Mouse (Mus musculus) lung, adult 18-20 months (tissue): Measurements from ENCODE around the gene Hoxc4.

Experiments used
- DNase-seq, 2 experiments: peaks; one replicate each; pipeline ENCODE4 v3.0.0; 2022; ENCODE audit warnings: mixed read lengths in 2 of 2

Hoxc4 gene

GRCm38 (mm10) chr15:103042209-103042608 lies 23.5 kb downstream of the Hoxc4 start:
- DNase-seq = no peak

- DNase-seq = no peak
Measured at GRCm38 (mm10) chr15:103051670-103052069, 32.9 kb downstream of the Hoxc4 start.

- DNase-seq = no peak
Measured at GRCm38 (mm10) chr15:103053210-103053609, 34.5 kb downstream of the Hoxc4 start.

- DNase-seq = no peak
Measured at GRCm38 (mm10) chr15:103056396-103056795, 37.7 kb downstream of the Hoxc4 start.

- DNase-seq = no peak
Measured at GRCm38 (mm10) chr15:103058715-103059114, 40.0 kb downstream of the Hoxc4 start.

GRCm38 (mm10) chr15:103059393-103059992 lies 40.8 kb downstream of the Hoxc4 start:
- DNase-seq = no peak

GRCm38 (mm10) chr15:103060021-103060340 lies 41.2 kb downstream of the Hoxc4 start:
- no peak for DNase-seq

- no peak for DNase-seq
Measured at GRCm38 (mm10) chr15:103060341-103061130, 41.8 kb downstream of the Hoxc4 start.

GRCm38 (mm10) chr15:103061131-103061825 lies 42.5 kb downstream of the Hoxc4 start:
- DNase-seq = no peak

- no peak for DNase-seq
Measured at GRCm38 (mm10) chr15:103061988-103062387, 43.3 kb downstream of the Hoxc4 start.

GRCm38 (mm10) chr15:103065642-103066041 lies 46.9 kb downstream of the Hoxc4 start:
- DNase-seq = no peak

- DNase-seq = no peak
Measured at GRCm38 (mm10) chr15:103067701-103068100, 49.0 kb downstream of the Hoxc4 start.

GRCm38 (mm10) chr15:103069173-103069572 lies 50.4 kb downstream of the Hoxc4 start:
- DNase-seq = no peak

- DNase-seq = no peak
Measured at GRCm38 (mm10) chr15:103071266-103071665, 52.5 kb downstream of the Hoxc4 start.

GRCm38 (mm10) chr15:103074663-103075415 lies 56.1 kb downstream of the Hoxc4 start:
- no peak for DNase-seq

- no peak for DNase-seq
Measured at GRCm38 (mm10) chr15:103077673-103078072, 58.9 kb downstream of the Hoxc4 start.

- DNase-seq = no peak
Measured at GRCm38 (mm10) chr15:103082622-103083021, 63.9 kb downstream of the Hoxc4 start.

GRCm38 (mm10) chr15:103083598-103083997 lies 64.9 kb downstream of the Hoxc4 start:
- DNase-seq = no peak

GRCm38 (mm10) chr15:103084944-103085343 lies 66.2 kb downstream of the Hoxc4 start:
- no peak for DNase-seq

GRCm38 (mm10) chr15:103085831-103086671 lies 67.3 kb downstream of the Hoxc4 start:
- no peak for DNase-seq
